Mouse (Mus musculus) embryonic facial prominence, embryonic 14.5 days (tissue): ENCODE data around the gene Dis3l2. TPM values are rescaled to one million over a fixed set of nuclear protein-coding genes. Genes with fewer than 3 reads are reported as not detected.

Source experiments
- ATAC-seq: fragments of 200-750 bp; cut with Nextera tagmentation; 2 replicates; pipeline ENCODE4 v1.8.0; 2017; ENCODE audit warnings: low read depth, moderate number of reproducible peaks, moderate TSS enrichment
- DNase-seq: peaks from one replicate; pipeline ENCODE4 v3.0.0-alpha.2; 2015; ENCODE audit warnings: low spot score
- H3K27ac ChIP-seq: fragments of 300-500 bp; sonication (generic); replicated peaks from 2 replicates; pipeline ENCODE4 v1.5.1; 2014; ENCODE audit warnings: low read depth, mild to moderate bottlenecking, low read length, moderate library complexity
- H3K27me3 ChIP-seq: fragments of 300-500 bp; sonication (generic); replicated peaks from 2 replicates; pipeline ENCODE4 v1.6.1; 2014; ENCODE audit warnings: low read length; ENCODE audit not compliant: control insufficient read depth, insufficient read depth
- H3K36me3 ChIP-seq: fragments of 300-500 bp; sonication (generic); 2 replicates; pipeline ENCODE4 v1.6.1; 2014; ENCODE audit warnings: low read length, mixed read lengths; ENCODE audit not compliant: control insufficient read depth, insufficient read depth
- H3K4me1 ChIP-seq: fragments of 300-500 bp; sonication (generic); 2 replicates; pipeline ENCODE4 v1.6.1; 2014; ENCODE audit warnings: antibody characterized with exemption, low read length; ENCODE audit not compliant: control insufficient read depth, insufficient read depth
- H3K4me2 ChIP-seq: fragments of 300-500 bp; sonication (generic); 2 replicates; pipeline ENCODE4 v1.6.1; 2014; ENCODE audit warnings: low read depth, mild to moderate bottlenecking, low read length, moderate library complexity, mixed read lengths
- H3K4me3 ChIP-seq: fragments of 300-500 bp; sonication (generic); 2 replicates; pipeline ENCODE4 v1.5.1; 2014; ENCODE audit warnings: low read depth, mild to moderate bottlenecking, low read length
- H3K9ac ChIP-seq: fragments of 300-500 bp; sonication (generic); 2 replicates; pipeline ENCODE4 v1.6.1; 2014; ENCODE audit warnings: low read depth, mild to moderate bottlenecking, low read length, moderate library complexity, mixed read lengths
- H3K9me3 ChIP-seq: fragments of 300-500 bp; sonication (generic); 2 replicates; pipeline ENCODE4 v1.6.1; 2016; ENCODE audit warnings: low read length; ENCODE audit not compliant: control insufficient read depth
- WGBS: fragments of 180-500 bp; shearing (Covaris S2); extraction: QIAGEN DNeasy Blood & Tissue Kit; methylation state at CpG from one replicate; pipeline ENCODE4 v1.1.7; 2014; 5-methylcytosine and 5-hydroxymethylcytosine counted together
- polyA plus RNA-seq: library from polyadenylated mRNA; unstranded; fragments of >200 nt; fragmentation: Nextera tagmentation; extraction: Ambion mirVana; gene quantifications from 2 replicates; pipeline ENCODE4 v1.2.1, GENCODE M21; 2014

Dis3l2 gene
- polyA plus RNA-seq, 1 experiment from 2014 or later = 21.2 TPM

GRCm38 (mm10) chr1:86678667-86679066, 24.9 kb upstream of the Dis3l2 start:
- no peak overlapping the region for H3K9ac ChIP-seq
- no peaks in the 10 kb centered on the region for H3K27me3 ChIP-seq
- DNase-seq = no peak
- ATAC-seq = no peak
- H3K4me2 ChIP-seq = no peak overlapping the region
- H3K4me1 ChIP-seq = 0 out of 2 replicates have a peak, but pooled peaks cover 9% of the 10 kb centered on the region
- 86% methylated on average over 9 of the region's 10 CpGs for WGBS
- H3K4me3 ChIP-seq = no peak overlapping the region
- no peaks in the 10 kb centered on the region for H3K9me3 ChIP-seq
- H3K27ac ChIP-seq = no peak overlapping the region
- no peaks in the 10 kb centered on the region for H3K36me3 ChIP-seq

- Histone ChIP-seq H3K4me3 (no peak overlapping the region), H3K36me3 (no peaks in the 10 kb centered on the region), H3K27me3 (no peaks in the 10 kb centered on the region), H3K4me2 (no peak overlapping the region), H3K4me1 (no peaks in the 10 kb centered on the region), H3K27ac (no peak overlapping the region), H3K9ac (no peak overlapping the region), H3K9me3 (no peaks in the 10 kb centered on the region)
- DNase-seq = no peak
- no peak for ATAC-seq
- WGBS = 77% methylated on average over 4 of the region's 4 CpGs
Observed at GRCm38 (mm10) chr1:86687236-86687635, 16.4 kb upstream of the Dis3l2 start.

GRCm38 (mm10) chr1:86691027-86691426, 12.6 kb upstream of the Dis3l2 start:
- H3K4me3 ChIP-seq = no peak overlapping the region
- no peaks in the 10 kb centered on the region for H3K9me3 ChIP-seq
- peak; percentile 71 for DNase-seq
- 40% methylated on average over 5 of the region's 5 CpGs for WGBS
- peak; percentile 53; the same call in 1 of the 2 replicates for ATAC-seq
- no peak overlapping the region for H3K4me2 ChIP-seq
- H3K27ac ChIP-seq = no peak overlapping the region; the same call in 1 of the 2 replicates
- no peaks in the 10 kb centered on the region for H3K4me1 ChIP-seq
- no peaks in the 10 kb centered on the region for H3K27me3 ChIP-seq
- no peaks in the 10 kb centered on the region for H3K36me3 ChIP-seq
- H3K9ac ChIP-seq = no peak overlapping the region

GRCm38 (mm10) chr1:86696948-86697347, 6.7 kb upstream of the Dis3l2 start:
- Histone ChIP-seq H3K4me2 (no peak overlapping the region), H3K4me3 (no peak overlapping the region), H3K9me3 (no peaks in the 10 kb centered on the region), H3K27ac (no peak overlapping the region), H3K9ac (no peak overlapping the region), H3K4me1 (no peaks in the 10 kb centered on the region), H3K36me3 (no peaks in the 10 kb centered on the region), H3K27me3 (no peaks in the 10 kb centered on the region)
- DNase-seq (no peak), ATAC-seq (no peak)
- WGBS = 46% methylated on average over 7 of the region's 7 CpGs

GRCm38 (mm10) chr1:86698721-86699120, 4.9 kb upstream of the Dis3l2 start:
- Histone ChIP-seq H3K9me3 (no peaks in the 10 kb centered on the region), H3K36me3 (no peaks in the 10 kb centered on the region), H3K4me3 (no peak overlapping the region), H3K4me2 (no peak overlapping the region), H3K27me3 (no peaks in the 10 kb centered on the region), H3K27ac (no peak overlapping the region), H3K9ac (no peak overlapping the region), H3K4me1 (peaks cover 4% of the 10 kb centered on the region; the same call in 1 of the 2 replicates)
- ATAC-seq (no peak), DNase-seq (no peak)
- 24% methylated on average over 2 of the region's 2 CpGs for WGBS

GRCm38 (mm10) chr1:86699346-86700136, 4.1 kb upstream of the Dis3l2 start:
- no peak overlapping the region for H3K4me3 ChIP-seq
- ATAC-seq (no peak), DNase-seq (no peak)
- no peaks in the 10 kb centered on the region for H3K9me3 ChIP-seq
- no peaks in the 10 kb centered on the region for H3K36me3 ChIP-seq
- peaks cover 7% of the 10 kb centered on the region; the same call in 1 of the 2 replicates for H3K4me1 ChIP-seq
- 71% methylated on average over 11 of the region's 11 CpGs for WGBS
- H3K9ac ChIP-seq = no peak overlapping the region
- no peak overlapping the region for H3K4me2 ChIP-seq
- no peaks in the 10 kb centered on the region for H3K27me3 ChIP-seq
- H3K27ac ChIP-seq = no peak overlapping the region

- Histone ChIP-seq H3K4me3 (no peak overlapping the region), H3K4me1 (peaks cover 15% of the 10 kb centered on the region), H3K27me3 (no peaks in the 10 kb centered on the region), H3K9ac (no peak overlapping the region), H3K9me3 (no peaks in the 10 kb centered on the region), H3K27ac (no peak overlapping the region), H3K36me3 (no peaks in the 10 kb centered on the region), H3K4me2 (no peak overlapping the region)
- WGBS = 77% methylated on average over 7 of the region's 7 CpGs
- DNase-seq (no peak), ATAC-seq (no peak)
Observed at GRCm38 (mm10) chr1:86700367-86700766, 3.2 kb upstream of the Dis3l2 start.

- DNase-seq (no peak), ATAC-seq (peak; percentile 68)
- no peaks in the 10 kb centered on the region for H3K27me3 ChIP-seq
- H3K27ac ChIP-seq = peak overlapping the region; percentile 91
- H3K4me2 ChIP-seq = peak overlapping the region; percentile 71
- peaks cover 17% of the 10 kb centered on the region for H3K4me1 ChIP-seq
- H3K9me3 ChIP-seq = no peaks in the 10 kb centered on the region
- no peaks in the 10 kb centered on the region for H3K36me3 ChIP-seq
- peak overlapping the region; percentile 76 for H3K4me3 ChIP-seq
- WGBS = 0% methylated on average over 14 of the region's 27 CpGs
- H3K9ac ChIP-seq = peak overlapping the region; percentile 94
Observed at GRCm38 (mm10) chr1:86703965-86704326, 338 bp downstream of the Dis3l2 start.

- Histone ChIP-seq H3K4me1 (peaks cover 17% of the 10 kb centered on the region), H3K4me2 (no peak overlapping the region), H3K27ac (no peak overlapping the region), H3K9me3 (no peaks in the 10 kb centered on the region), H3K36me3 (no peaks in the 10 kb centered on the region), H3K27me3 (no peaks in the 10 kb centered on the region), H3K4me3 (no peak overlapping the region), H3K9ac (no peak overlapping the region)
- no peak for ATAC-seq
- no peak for DNase-seq
- 83% methylated on average over 3 of the region's 3 CpGs for WGBS
Observed at GRCm38 (mm10) chr1:86705461-86705860, 1.9 kb downstream of the Dis3l2 start.
